Mouse (Mus musculus): ENCODE results near the gene Hyal1. TPM values are rescaled to one million over a fixed set of nuclear protein-coding genes. Genes with fewer than 3 reads are reported as not detected.
A peak's percentile ranks its signal among the peaks of the same experiment; 100 is the strongest.
"Not testable (repeated sequence)": the region's sequence is repeated elsewhere in the genome, so short reads cannot be mapped to it uniquely, and the experiment has no call there.

The Hyal1 gene
- polyA plus RNA-seq, 1 experiment from 2014 or later, result 6.6 TPM

DNA sequence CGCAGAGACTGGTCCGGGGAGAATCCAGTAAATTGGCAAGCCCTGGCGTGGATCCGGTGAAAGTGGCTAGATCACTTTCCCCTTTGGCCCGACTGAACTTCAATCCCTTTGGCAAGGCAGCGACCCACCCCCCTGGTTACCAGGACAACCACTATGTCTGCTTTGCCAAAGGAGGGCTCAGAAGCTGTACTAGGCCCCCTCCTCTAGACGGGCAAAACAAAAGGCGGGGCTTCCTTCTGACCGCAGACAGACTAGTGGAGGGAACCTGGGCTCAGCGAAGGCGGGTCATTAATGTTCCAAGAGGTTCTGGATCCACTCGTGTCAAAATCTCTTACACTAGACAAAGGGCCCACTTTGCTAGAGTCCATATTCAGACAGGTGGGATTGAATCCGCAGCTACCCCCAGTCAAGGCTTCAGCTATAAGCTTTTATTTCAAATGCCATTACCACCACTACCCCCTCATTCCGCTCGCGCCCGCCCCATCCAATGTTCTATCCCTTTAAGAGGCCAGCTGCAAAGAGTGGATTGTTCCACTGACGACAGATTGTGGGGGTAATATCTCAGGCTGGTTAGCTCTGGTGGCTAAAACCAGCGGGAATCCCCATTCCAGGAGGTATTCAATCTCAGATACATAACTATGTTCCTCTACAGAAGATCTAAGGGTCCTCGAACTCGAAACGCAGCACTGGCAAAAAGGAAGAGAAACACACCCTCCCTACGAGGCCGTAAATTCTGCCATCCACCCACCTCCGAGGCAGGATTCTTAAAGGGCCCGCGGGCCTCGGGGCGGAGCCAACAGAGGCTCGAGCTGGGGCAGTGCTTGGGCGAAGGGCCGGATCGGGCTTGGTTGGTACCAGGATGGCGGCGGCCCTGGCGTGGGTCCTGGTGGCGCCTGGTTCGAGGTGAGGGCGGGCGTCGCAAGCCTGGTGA, 8.1 kb upstream of the Hyal1 start:
- under 1% methylated on average over 41 of the region's 41 CpGs for WGBS
- peak; percentile 90 for DNase-seq (ENCODE audit: low spot score)
- peaks cover 62% of the 10 kb centered on the region for H3K36me3 ChIP-seq
- peak overlapping the region; percentile 84 for H3K4me3 ChIP-seq
- peaks cover 80% of the 10 kb centered on the region for H3K4me1 ChIP-seq (replicated peaks)
- no peaks in the 10 kb centered on the region for H3K27me3 ChIP-seq (ENCODE audit: insufficient read depth, poor library complexity, severe bottlenecking)
- H3K27ac ChIP-seq, result peak overlapping the region; percentile 98
- no peaks in the 10 kb centered on the region; the same call in 1 of the 2 replicates for H3K9me3 ChIP-seq

DNA sequence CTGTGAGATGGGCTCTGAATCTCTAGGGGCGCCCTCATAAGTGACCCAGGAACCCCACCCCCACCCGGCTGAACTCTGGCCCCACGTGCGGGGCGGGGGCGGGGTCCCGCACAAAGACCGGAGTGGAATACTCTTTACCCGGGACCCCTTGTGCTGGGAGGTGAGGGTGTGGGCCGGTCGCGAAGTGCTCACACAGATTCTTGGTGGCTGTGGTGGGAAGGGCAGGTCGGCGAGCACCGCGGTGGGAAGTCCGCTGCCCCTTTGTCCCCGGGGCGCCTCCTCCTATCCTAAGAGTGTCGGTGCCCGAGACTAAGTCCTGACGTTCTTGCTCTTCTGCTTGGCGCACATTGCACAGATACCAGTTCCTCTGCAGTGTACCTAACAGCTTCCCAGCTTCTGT, 7.5 kb upstream of the Hyal1 start:
- Histone ChIP-seq H3K9me3 (no peaks in the 10 kb centered on the region; the same call in 1 of the 2 replicates), H3K4me3 (peak overlapping the region; percentile 84), H3K27me3 (ENCODE audit: insufficient read depth, poor library complexity, severe bottlenecking) (no peaks in the 10 kb centered on the region), H3K27ac (peak overlapping the region; percentile 98), H3K4me1 (replicated peaks) (peaks cover 73% of the 10 kb centered on the region), H3K36me3 (peaks cover 65% of the 10 kb centered on the region)
- no peak for DNase-seq (ENCODE audit: low spot score)
- under 1% methylated on average over 23 of the region's 23 CpGs for WGBS

DNA sequence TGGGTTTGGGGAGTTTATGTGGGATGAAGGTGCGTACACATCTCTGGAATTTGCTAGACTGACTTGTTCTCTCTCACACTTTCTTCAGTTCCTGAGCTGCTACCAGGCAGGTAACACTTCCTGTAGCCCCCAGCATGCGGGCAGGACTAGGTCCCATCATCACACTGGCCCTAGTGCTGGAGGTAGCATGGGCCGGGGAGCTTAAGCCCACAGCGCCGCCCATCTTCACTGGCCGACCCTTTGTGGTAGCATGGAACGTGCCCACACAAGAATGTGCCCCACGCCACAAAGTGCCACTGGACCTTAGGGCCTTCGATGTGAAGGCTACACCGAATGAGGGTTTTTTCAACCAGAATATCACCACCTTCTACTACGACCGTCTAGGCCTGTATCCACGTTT, 6.7 kb upstream of the Hyal1 start:
- Histone ChIP-seq H3K27me3 (ENCODE audit: insufficient read depth, poor library complexity, severe bottlenecking) (no peaks in the 10 kb centered on the region), H3K27ac (peak overlapping the region; percentile 98), H3K9me3 (no peaks in the 10 kb centered on the region; the same call in 1 of the 2 replicates), H3K4me3 (peak overlapping the region; percentile 84), H3K36me3 (peaks cover 65% of the 10 kb centered on the region), H3K4me1 (replicated peaks) (peaks cover 67% of the 10 kb centered on the region)
- 63% methylated on average over 13 of the region's 13 CpGs for WGBS
- DNase-seq (ENCODE audit: low spot score), result no peak

DNA sequence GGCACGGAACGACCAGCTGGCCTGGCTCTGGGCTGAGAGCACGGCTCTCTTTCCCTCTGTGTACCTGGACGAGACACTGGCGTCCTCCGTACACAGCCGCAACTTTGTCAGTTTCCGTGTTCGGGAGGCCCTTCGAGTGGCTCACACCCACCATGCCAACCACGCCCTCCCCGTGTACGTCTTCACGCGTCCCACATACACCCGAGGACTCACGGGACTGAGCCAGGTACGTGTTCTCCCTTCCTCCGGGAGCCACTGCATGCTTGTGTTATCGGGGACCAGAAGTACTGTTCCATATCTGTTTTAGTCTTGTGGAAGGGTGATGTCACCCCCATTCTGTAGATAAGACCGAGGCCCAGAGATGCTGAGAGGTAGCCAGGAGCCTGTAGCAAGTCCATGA, 5.9 kb upstream of the Hyal1 start:
- H3K27ac ChIP-seq, result no peak overlapping the region; the same call in 1 of the 2 replicates
- H3K4me3 ChIP-seq, result peak overlapping the region; percentile 84
- peaks cover 66% of the 10 kb centered on the region for H3K4me1 ChIP-seq (replicated peaks)
- DNase-seq (ENCODE audit: low spot score), result no peak
- H3K27me3 ChIP-seq (ENCODE audit: insufficient read depth, poor library complexity, severe bottlenecking), result no peaks in the 10 kb centered on the region
- no peaks in the 10 kb centered on the region; the same call in 1 of the 2 replicates for H3K9me3 ChIP-seq
- WGBS, result 93% methylated on average over 21 of the region's 21 CpGs
- peaks cover 57% of the 10 kb centered on the region for H3K36me3 ChIP-seq

DNA sequence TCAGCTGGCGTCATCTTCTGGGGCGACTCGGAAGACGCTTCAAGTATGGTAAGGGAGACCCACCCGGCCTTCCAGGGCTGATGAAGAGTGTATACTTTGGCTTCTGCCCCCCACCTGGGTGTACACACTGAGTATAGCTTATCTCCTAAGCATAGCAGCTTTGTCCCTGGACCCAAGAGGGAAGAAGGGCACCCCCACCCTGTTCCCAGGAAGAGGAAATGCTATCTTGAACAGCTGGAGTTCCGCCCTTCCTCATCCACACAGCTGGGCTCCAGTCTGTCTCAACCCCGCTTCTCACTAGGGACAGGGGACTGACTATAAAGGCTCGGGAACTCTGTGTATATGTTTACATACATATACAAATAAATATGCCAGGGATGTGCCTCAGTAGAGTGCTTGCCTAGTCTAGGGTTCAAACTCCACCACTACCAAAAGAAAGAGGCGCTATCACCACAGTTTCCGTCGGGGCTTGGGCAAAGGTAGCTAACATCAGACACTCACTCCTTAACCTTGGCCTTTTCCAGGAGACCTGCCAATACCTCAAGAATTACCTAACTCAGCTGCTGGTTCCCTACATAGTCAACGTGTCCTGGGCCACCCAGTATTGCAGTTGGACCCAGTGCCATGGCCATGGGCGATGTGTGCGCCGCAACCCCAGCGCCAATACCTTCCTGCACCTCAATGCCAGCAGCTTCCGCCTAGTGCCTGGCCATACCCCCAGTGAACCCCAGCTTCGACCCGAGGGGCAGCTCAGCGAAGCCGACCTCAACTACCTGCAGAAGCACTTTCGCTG, 5.0 kb upstream of the Hyal1 start:
- H3K4me1 ChIP-seq (replicated peaks), result peaks cover 66% of the 10 kb centered on the region
- H3K27me3 ChIP-seq (ENCODE audit: insufficient read depth, poor library complexity, severe bottlenecking), result no peaks in the 10 kb centered on the region
- peak overlapping the region; percentile 84 for H3K4me3 ChIP-seq
- 94% methylated on average over 22 of the region's 22 CpGs for WGBS
- DNase-seq (ENCODE audit: low spot score), result no peak
- H3K9me3 ChIP-seq, result no peaks in the 10 kb centered on the region; the same call in 1 of the 2 replicates
- peaks cover 50% of the 10 kb centered on the region for H3K36me3 ChIP-seq
- peak overlapping the region; percentile 53; the same call in 1 of the 2 replicates for H3K27ac ChIP-seq

DNA sequence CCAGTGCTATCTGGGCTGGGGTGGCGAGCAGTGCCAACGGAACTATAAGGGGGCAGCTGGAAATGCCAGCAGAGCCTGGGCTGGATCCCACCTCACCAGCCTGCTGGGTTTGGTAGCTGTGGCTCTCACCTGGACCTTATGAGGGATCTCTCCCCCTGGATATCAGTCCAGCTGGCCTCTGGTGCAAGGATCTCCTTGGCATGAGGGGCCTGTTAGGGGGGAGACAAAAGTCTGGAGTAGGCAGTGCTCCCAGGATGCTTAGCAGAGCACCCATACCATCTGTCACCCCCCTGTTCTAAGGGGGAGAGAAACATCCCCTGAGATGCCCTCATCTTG, 4.4 kb upstream of the Hyal1 start:
- peak overlapping the region; percentile 16 for H3K4me3 ChIP-seq
- 0 out of 2 replicates have a peak overlapping the region, but pooled peaks have one; percentile 42 for H3K27ac ChIP-seq
- H3K4me1 ChIP-seq (replicated peaks), result peaks cover 66% of the 10 kb centered on the region
- 98% methylated on average over 2 of the region's 2 CpGs for WGBS
- H3K9me3 ChIP-seq, result no peaks in the 10 kb centered on the region; the same call in 1 of the 2 replicates
- DNase-seq (ENCODE audit: low spot score), result no peak
- no peaks in the 10 kb centered on the region for H3K27me3 ChIP-seq (ENCODE audit: insufficient read depth, poor library complexity, severe bottlenecking)
- H3K36me3 ChIP-seq, result peaks cover 50% of the 10 kb centered on the region

DNA sequence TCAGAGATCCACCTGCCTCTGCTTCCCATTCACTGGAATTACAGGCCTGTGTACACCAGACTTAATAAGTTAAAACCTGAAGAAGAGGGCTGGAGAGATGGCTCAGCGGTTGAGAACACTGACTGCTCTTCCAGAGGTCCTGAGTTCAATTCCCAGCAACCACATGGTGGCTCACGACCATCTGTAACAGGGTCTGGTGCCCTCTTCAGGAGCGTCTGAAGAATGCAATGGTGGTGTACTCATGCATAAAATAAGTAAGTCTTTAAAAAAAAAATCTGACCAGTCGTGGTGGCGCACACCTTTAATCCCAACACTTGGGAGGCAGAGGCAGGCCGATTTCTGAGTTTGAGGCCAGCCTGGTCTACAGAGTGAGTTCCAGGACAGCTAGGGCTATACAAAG, 3.0 kb upstream of the Hyal1 start:
- WGBS, result 84% methylated on average over 6 of the region's 6 CpGs
- not testable (repeated sequence) for DNase-seq (ENCODE audit: low spot score); H3K9me3 ChIP-seq; H3K27ac ChIP-seq; H3K27me3 ChIP-seq (ENCODE audit: insufficient read depth, poor library complexity, severe bottlenecking); H3K4me3 ChIP-seq
- peaks cover 50% of the 10 kb centered on the region for H3K36me3 ChIP-seq
- H3K4me1 ChIP-seq (replicated peaks), result peaks cover 65% of the 10 kb centered on the region

DNA sequence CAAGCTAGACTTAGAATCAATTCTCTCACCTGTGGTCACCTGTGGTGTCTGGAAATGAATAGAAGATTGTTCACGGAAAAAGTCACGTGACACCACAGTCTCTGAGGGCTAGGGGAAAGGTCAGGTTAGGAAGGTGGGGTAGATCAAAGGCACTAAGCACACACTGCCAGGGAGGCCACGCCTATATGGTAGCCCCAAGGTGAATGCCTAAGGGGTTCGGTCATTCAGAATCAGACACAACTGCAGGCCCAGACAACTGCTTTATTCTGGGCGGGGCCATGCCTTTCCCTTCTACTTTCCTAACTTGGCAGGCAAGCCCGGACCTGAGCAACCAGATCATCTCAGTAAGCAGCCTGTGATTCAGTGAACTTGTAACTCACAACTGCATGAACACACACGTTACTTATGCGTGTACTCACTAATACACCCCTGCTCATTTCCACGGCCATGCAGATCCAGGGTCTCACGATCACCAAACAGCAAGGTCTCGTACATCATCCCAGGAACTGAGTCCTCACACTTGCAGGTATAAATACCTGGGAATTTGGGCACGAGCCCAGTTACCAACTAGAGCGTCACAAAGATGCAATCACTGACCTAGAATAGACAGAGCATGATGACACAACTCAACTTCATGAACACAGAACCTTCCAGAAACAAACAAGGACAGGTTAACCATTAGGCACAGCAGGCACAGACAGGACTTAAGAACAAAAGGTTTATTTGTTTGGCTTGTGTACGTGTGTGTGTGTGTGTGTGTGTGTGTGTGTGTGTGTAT, 959 bp upstream of the Hyal1 start:
- H3K4me1 ChIP-seq (replicated peaks), result peaks cover 71% of the 10 kb centered on the region
- no peak for DNase-seq (ENCODE audit: low spot score)
- WGBS, result 86% methylated on average over 14 of the region's 14 CpGs

DNA sequence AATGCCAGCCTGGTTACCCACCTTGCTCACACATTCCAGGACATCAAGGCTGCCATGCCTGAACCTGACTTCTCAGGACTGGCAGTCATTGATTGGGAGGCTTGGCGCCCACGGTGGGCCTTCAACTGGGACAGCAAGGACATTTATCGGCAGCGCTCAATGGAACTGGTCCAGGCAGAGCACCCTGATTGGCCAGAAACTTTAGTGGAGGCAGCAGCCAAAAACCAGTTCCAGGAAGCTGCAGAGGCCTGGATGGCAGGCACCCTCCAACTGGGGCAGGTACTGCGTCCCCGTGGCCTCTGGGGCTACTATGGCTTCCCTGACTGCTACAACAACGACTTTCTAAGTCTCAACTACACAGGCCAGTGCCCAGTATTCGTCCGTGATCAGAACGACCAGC, 1.1 kb downstream of the Hyal1 start:
- 92% methylated on average over 10 of the region's 10 CpGs for WGBS
- no peak overlapping the region for H3K27ac ChIP-seq

More for the DNA sequence above, 959 bp upstream of the Hyal1 start:
- Histone ChIP-seq H3K4me3 (no peak overlapping the region), H3K27me3 (ENCODE audit: insufficient read depth, poor library complexity, severe bottlenecking) (no peaks in the 10 kb centered on the region), H3K9me3 (no peaks in the 10 kb centered on the region; the same call in 1 of the 2 replicates), H3K27ac (peak overlapping the region; percentile 86; the same call in 1 of the 2 replicates), H3K36me3 (peaks cover 46% of the 10 kb centered on the region)

DNA sequence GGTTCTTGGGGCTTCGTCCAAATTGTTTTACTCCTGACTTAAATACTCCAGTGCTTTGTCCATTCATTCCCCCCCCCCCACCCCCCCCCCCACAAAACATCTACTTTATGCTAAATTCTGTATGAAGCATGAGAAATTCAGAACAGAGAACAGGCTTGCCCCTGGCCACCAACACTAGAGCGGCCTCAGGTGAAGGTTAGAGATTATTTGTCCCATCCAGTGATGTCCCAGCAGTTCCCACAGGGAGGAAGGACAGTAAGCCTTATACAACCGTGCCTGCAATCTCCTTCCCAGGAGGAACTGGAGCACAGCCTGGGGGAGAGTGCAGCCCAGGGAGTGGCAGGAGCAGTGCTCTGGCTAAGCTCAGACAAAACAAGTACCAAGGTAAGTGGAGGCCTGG, 1.9 kb downstream of the Hyal1 start, which contains the start of gene Naa80:
Gene Naa80, plus strand, starts transcription at position 301 of the 400 bp plus-strand sequence.
- no peak for DNase-seq (ENCODE audit: low spot score)
- 88% methylated on average over 3 of the region's 3 CpGs for WGBS
- Histone ChIP-seq H3K27ac (peak within 1 kb of the TSS; percentile 93; the same call in 1 of the 2 replicates), H3K4me3 (0 out of 2 replicates have a peak within 1 kb of the TSS, but pooled peaks have one; percentile 70), H3K9me3 (no peaks in the 10 kb centered on the region; the same call in 1 of the 2 replicates), H3K36me3 (peaks cover 30% of the 10 kb centered on the region), H3K27me3 (ENCODE audit: insufficient read depth, poor library complexity, severe bottlenecking) (no peaks in the 10 kb centered on the region), H3K4me1 (replicated peaks) (peaks cover 78% of the 10 kb centered on the region)

More for the DNA sequence above, 1.1 kb downstream of the Hyal1 start:
- 0 out of 2 replicates have a peak overlapping the region, but pooled peaks have one; percentile 52 for H3K4me3 ChIP-seq
- no peaks in the 10 kb centered on the region for H3K27me3 ChIP-seq (ENCODE audit: insufficient read depth, poor library complexity, severe bottlenecking)
- no peaks in the 10 kb centered on the region; the same call in 1 of the 2 replicates for H3K9me3 ChIP-seq
- peaks cover 30% of the 10 kb centered on the region for H3K36me3 ChIP-seq
- DNase-seq (ENCODE audit: low spot score), result no peak
- peaks cover 74% of the 10 kb centered on the region for H3K4me1 ChIP-seq (replicated peaks)

DNA sequence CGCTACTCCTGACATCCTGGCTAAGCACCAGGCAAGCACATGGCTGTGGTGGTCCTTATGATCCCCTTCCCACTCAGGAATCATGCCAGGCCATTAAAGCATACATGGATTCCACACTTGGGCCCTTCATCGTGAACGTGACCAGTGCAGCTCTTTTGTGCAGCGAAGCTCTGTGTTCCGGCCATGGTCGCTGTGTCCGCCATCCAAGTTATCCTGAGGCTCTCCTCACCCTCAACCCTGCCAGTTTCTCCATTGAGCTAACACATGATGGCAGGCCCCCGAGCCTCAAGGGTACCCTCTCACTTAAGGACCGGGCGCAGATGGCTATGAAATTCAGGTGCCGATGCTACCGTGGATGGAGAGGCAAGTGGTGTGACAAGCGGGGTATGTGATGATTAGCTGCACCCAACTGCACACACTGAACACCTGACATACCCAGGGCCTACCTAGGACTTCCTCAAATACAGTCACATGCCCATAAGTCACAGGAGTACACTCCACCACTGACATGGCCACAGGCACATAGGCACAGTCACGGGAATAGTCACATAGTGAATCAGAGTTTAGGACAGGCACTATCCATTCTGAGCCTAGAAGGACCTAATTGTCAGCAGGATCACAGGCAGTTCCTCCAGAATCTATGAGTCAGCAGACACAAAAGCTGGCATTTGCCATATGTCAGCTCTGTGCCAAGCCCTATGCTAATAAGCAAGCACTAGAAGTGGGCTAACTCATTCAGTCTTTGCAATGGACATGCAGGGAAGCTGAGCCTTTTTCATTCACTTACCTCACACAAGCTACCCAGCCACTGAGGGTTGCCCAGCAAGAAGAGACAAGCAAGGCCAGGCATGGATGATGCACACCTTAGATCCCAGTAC, 2.5 kb downstream of the Hyal1 start:
- no peaks in the 10 kb centered on the region for H3K9me3 ChIP-seq
- H3K27me3 ChIP-seq (ENCODE audit: insufficient read depth, poor library complexity, severe bottlenecking), result no peaks in the 10 kb centered on the region
- H3K4me1 ChIP-seq (replicated peaks), result peaks cover 78% of the 10 kb centered on the region
- peak overlapping the region; percentile 93; the same call in 1 of the 2 replicates for H3K27ac ChIP-seq
- peaks cover 27% of the 10 kb centered on the region for H3K36me3 ChIP-seq
- H3K4me3 ChIP-seq, result 0 out of 2 replicates have a peak overlapping the region, but pooled peaks have one; percentile 70
- WGBS, result 94% methylated on average over 14 of the region's 14 CpGs
- no peak for DNase-seq (ENCODE audit: low spot score)
